Mouse (Mus musculus) left cerebral cortex, adult 11 months (tissue): ENCODE measurements around the gene Tmem14a.
"Not testable (repeated sequence)": the region's sequence is repeated elsewhere in the genome, so short reads cannot be mapped to it uniquely, and the experiment has no call there.

Experiments
- DNase-seq: peaks from one replicate; pipeline ENCODE4 v3.0.0; 2022; ENCODE audit warnings: low spot score

Tmem14a gene

DNA sequence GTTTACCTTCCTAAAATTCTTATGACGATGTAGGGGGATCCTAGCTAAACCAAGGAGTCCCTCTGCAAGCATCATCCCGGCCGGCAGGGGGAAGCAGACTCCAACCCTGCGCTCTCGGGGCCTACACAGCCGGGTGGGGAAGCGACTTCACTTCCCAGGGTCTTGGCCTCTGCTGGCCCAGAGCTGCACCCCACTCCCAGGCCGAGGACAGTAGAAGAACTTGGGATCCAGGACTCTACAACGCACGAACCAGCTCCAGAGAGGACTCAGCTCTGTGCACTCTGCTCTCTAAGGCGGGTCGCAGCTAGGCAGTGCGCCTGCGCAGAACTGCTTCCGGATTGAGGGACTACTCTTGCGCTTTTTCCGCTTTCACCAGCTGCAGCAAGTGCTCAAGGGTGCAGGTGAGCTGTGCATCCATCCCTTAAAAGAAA, at the start of gene Tmem14a:
TSS of gene Tmem14a (plus strand) at position 87 of the 431 bp plus-strand sequence.
- DNase-seq: peak; percentile 76

GRCm38 (mm10) chr1:21185196-21185595, 33.2 kb upstream of the Tmem14a start:
- no peak for DNase-seq

DNA sequence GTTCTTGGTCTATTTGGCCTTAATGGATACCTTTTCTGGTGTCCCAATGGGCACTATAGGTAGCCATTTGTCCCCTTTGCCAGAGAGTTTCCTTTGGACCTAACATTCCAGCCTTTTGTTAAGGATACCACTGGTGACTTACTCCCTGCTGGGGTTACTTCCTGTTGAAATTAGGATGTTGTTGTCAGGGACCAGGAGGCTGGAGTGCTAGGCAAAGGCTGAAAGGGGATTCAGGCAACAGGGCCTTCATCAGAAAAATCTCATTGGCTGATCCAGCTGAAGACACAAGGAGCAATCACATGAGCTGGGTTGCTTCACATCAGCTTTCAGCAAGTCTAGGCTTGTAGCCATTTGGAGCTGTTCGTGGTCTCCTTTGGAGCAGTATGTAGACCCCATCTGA, 12.1 kb upstream of the Tmem14a start:
- DNase-seq: no peak

DNA sequence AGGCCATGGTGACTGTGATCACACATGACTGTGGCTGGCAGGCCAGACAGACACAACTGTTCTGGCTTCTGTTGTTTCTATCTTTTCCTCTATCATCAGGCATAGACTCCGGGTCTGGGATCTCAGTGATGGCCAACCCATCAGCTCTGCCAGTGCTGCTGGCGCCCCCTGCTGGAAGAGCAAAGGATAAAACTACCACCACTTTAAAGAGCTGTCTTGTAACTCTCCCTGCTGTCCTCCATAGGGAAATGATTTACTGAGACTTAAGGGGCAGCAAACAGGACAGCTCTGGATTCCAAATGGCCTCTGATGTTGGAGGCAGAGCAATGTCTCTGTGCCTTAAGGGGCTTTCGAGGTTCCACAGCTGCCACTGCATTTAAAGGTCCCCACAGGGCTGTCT, 4.8 kb upstream of the Tmem14a start:
- not testable (repeated sequence) for DNase-seq

- not testable (repeated sequence) for DNase-seq
Measured at GRCm38 (mm10) chr1:21213991-21214692, 4.2 kb upstream of the Tmem14a start.

DNA sequence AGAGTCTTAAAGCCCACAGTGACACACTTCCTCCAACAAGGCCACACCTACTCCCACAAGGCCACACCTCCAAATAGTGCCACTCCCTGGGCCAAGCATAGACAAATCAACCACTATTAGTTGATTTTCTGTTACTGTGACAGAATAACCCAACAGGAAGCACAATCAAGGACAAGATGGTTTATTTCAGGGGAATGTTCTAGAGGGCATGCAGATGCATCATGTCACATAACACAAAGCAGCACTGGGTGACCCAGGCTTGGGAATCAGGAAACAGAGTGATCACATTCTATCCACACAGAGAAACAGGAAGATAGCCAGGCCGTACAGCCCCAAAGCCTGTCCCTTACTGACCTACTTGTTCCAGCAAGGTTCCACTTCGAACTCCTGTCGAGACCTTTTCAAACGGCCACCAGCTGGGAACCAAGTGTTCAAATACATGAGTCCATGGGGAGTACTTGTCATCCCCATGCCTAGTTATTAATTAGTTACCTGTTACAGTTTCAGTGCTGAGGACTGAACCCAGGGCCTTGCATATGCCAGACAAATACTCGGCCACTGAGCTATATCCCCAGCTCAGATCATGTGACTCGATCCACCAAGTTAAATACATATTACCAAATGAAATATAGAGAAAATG, 9.5 kb downstream of the Tmem14a start:
- DNase-seq: no peak

DNA sequence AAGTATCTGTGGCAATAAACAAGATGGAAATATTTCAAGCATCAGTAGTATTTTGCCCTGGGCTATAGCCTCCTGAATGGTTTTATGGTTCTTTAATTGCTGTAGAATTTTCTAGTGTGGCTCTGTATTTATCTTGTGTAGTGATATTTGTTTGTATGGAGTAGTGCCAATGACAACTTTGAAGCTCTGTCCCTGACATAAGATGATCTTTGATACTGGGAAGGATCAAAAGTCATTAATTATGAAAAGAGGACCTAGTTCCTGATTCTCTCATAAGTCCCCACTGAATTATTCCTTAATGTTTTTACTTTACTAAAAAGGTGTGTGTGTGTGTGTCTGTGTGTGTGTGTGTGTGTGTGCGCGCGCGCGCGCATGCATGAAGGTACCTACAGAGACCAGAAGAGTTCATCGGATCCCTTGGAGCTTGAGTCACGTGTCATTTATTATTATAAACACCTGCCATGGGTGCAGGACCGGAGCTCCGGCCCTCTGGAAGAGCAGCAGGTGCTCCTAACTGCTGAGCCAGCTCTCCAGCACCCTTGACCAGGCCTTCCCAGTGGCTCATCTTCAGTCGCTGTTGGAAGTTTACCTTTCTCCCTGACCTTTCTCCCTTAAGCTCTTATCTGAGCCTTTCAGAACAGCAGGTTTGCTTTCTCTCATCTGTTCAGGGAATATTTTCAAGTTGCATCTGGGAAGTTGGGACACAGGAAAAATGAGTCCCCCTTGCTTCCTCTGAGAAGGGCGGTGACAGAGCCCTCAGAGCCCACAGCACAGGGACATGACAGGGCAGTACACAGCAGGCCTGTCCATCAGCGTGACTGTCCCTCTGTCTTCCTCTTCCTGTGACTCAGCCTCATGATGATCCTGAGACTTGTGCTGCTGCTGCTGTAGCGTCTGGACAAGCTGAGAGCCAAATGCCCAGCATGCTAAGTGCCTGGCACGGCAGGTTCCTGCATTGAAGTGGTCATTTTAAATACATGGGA, 10.7 kb downstream of the Tmem14a start:
- not testable (repeated sequence) for DNase-seq

- no peak for DNase-seq
Measured at GRCm38 (mm10) chr1:21230376-21230775, 12.0 kb downstream of the Tmem14a start.

- DNase-seq: peak; percentile 69
Measured at GRCm38 (mm10) chr1:21231744-21232464, 13.5 kb downstream of the Tmem14a start.

DNA sequence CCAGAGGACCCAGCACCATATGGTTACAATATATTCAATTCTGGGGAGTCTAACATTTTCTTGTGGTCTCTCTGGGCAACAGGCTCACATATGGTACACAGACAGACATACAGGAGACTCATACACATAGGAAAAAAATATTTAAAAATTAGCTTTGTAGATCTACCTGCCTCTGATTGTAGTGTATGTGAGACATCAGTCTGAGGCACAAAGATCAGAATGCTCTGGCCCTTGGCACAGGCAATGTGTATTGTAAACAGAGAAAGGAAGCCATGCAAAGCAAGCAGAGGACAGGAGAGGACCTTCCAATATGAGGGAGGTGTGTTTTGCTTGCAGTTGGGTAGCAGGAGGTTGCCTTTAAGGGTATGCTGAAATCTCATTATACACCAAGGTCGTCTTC, 14.1 kb downstream of the Tmem14a start:
- no peak for DNase-seq

GRCm38 (mm10) chr1:21235359-21235758, 17.0 kb downstream of the Tmem14a start:
- DNase-seq: no peak

GRCm38 (mm10) chr1:21239911-21240898, 21.8 kb downstream of the Tmem14a start, which contains the start of gene Gsta3:
Gsta3 (plus strand) TSS chr1:21240589.
- no peak for DNase-seq

DNA sequence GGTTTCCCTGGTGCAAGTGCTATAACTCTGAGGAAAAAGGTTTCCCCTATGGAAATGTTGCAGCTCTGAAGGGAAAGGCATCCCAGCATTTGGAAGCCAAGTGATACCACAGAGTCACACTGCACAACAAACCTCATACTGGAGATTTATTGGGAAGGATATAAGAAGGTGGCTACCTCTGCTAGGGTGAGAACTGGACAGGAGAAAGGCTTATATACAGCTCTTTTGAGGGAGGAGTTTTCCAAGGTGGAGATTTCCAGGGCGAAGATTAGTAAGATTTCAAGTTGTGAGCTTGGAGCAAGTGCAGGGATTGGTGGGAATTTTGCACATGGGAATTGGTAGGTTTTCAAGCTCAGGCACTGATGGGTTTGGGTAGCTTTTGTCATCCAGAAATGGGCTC, 22.7 kb downstream of the Tmem14a start:
- no peak for DNase-seq

DNA sequence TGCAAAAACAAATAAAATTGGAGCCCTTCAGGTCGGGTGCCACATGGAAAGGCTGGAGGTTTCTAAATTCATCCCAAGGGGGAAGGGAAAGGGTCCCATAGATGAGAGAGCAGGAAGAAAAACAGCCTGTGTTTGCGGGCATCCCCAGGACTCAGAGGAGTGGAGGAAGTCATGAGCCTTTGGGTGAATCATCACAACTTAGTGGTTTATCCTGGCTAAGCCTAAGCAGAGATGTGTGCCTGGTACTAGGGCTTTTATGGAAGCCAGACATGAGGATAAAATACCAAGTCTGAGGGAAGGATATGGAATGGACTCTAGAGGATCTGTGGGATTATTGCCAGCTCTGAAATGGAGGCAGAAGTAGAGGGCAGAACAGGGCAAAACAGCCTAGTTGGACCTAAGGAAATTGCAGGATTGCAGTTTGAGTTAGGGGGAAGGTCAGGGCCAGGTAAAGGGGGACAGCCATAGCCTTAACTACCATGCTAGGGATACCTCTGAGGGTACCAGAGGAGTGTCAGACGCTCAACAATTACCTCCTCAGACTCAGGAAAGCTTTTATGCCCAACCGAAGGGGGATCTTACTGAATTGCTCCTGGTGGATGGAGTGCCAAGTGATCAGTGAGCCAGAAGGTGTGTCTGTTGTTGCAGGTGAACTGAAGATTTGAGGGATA, 26.1 kb downstream of the Tmem14a start:
- no peak for DNase-seq

DNA sequence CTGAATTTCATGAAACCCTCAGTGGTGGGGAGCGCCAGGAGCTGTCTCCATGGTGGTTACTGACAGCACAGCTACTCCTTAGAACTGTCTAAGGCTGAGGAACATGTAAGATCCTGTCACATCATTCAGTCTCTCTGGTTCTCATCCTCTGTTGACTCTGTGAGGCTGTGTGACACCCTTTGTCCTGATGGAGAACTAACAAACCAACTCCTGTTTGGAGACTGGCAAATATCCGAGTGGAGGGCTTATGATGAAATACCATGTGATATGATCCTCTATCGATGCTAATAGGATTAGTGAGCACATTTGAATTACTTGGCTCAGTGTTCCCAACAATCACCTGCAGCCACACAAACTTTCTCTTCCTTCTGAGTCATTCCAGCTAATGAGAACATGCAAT, 27.8 kb downstream of the Tmem14a start:
- no peak for DNase-seq

- DNase-seq: no peak
Measured at GRCm38 (mm10) chr1:21247896-21248295, 29.5 kb downstream of the Tmem14a start.

- no peak for DNase-seq
Measured at GRCm38 (mm10) chr1:21248560-21249390, 30.4 kb downstream of the Tmem14a start.

DNA sequence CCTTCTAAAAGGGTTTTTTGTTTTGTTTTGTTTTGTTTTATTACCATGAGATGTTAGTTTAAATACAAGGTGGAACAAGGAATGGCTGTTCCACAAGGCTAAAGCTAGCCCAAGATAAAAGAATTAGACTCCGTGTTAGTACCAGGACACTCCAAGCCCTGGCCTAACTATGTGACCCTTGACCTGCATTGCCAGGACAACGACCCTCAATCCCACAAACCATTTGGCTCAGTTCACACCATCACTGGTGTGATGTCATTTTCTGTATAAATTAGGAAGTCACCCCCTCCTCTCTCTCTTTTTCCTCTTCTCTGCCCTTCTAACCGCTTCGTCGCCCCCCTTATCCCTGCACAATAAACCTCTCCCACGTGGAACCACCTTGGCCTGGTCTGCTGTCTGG, 33.3 kb downstream of the Tmem14a start:
- no peak for DNase-seq
